12 mouse cellular contexts compared by ENCODE assay signal in the genomic region with DNA sequence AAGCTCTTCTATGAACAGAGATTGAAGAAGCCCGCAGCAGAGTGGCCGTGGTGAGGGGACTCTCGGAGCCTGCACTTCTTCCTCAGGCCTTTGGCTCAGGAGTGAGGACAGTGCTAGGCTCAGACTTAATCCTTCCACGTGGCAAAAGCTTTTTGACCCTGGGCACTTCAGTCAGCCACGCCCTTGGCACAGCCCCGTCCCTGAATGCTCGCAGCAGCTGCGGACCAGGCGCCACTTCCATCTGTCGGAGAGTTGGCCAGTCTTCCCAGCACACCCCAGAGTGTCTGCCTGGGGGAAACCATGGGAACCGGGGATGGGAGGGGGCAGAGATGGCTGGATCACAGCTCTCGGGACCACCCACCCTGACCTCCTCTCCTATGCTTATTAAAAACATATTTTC. TPM values are rescaled to one million over a fixed set of nuclear protein-coding genes. Genes with fewer than 3 reads are reported as not detected.
DNase-seq lines count a peak whose midpoint lies in the region; TF ChIP-seq lines count a peak whose summit lies in the region.
"Had no signal": no experiment of that assay in that cellular context is flagged by ENCODE, and none has a peak within 500 bp of the region (broad histone marks: within the 10 kb centered on the region; RNA-seq: fewer than 3 reads in every experiment).

No protein-coding gene starts in this region.

- TF ChIP-seq CTCF in gastrocnemius, adult 2 months (IDR thresholded peaks at IDR 0.05), result no peak

- no peaks in the 10 kb centered on the region for H3K27me3 ChIP-seq in limb, embryonic 10.5 days (ENCODE audit: low read depth, poor library complexity, severe bottlenecking)
- H3K27me3 ChIP-seq: Patski had no signal

- H3K4me3 ChIP-seq in gastrocnemius, adult 2 months, result no peak overlapping the region
- peak overlapping the region; percentile 18 for H3K4me3 ChIP-seq in limb, embryonic 10.5 days

- WGBS in limb, embryonic 10.5 days, result 35% methylated on average over 12 of the region's 12 CpGs

- no peaks in the 10 kb centered on the region for H3K9me3 ChIP-seq in limb, embryonic 10.5 days (replicated peaks)

- intact Hi-C loops in gastrocnemius, adult 2 months (cut with DNase I), result loop anchor here (5.0 kb wide), 1 partner anchor 35 kb away; the partner anchor contains the start of gene Fzd2

- peak; percentile 32 to 62 for DNase-seq in layer of hippocampus, postnatal 14 days (ENCODE audit: low spot score in 2 of 2)
- no peak for DNase-seq in layer of hippocampus, postnatal 25 days (ENCODE audit: extremely low spot score in 1 of 2, low spot score in 1 of 2)
- DNase-seq in gastrocnemius, adult 2 months, result peak; percentile 71
- DNase-seq in limb, embryonic 10.5 days (ENCODE audit: low spot score), result peak; percentile 69
- DNase-seq in retina, postnatal 1 day, result peak; percentile 79
- no peak for DNase-seq in spleen, adult 12 weeks (ENCODE audit: low spot score)
- no peak for DNase-seq in thymus, postnatal 0 days (ENCODE audit: low spot score)
- DNase-seq: cerebellum, adult 11-12 months; kidney, postnatal 14 days; thymus, adult 2 months had no signal

- H3K4me1 ChIP-seq in limb, embryonic 10.5 days, result peaks cover 53% of the 10 kb centered on the region

- H3K36me3 ChIP-seq in limb, embryonic 10.5 days, result no peaks in the 10 kb centered on the region

- no peak overlapping the region for H3K27ac ChIP-seq in gastrocnemius, adult 2 months
- peak overlapping the region; percentile 80 for H3K27ac ChIP-seq in limb, embryonic 10.5 days
- H3K27ac ChIP-seq: macrophage had no signal

RNA-seq across cellular contexts. Expression of gene Meioc, which starts 26.6 kb away (rescaled TPM):
- not detected for total RNA-seq in layer of hippocampus, postnatal 14 days (2021)
- total RNA-seq in layer of hippocampus, postnatal 25 days (2021), result not detected
- total RNA-seq in gastrocnemius, adult 2 months (2021), result not detected
- 0.14 and 0.55 TPM in 2 replicates for polyA plus RNA-seq in limb, embryonic 10.5 days (2016; fragmentation: Nextera tagmentation; extraction: Ambion mirVana)
- polyA plus RNA-seq in thymus, postnatal 0 days (2015; fragmentation: Nextera tagmentation; extraction: Ambion mirVana), result 0.05 TPM in 1 of 2 replicates, not detected in the other
- polyA plus RNA-seq: macrophage; thymus, adult 2 months had no signal

RNA-seq across cellular contexts. Expression of gene Fzd2, which starts 32.7 kb away (rescaled TPM):
- 1 to 10 TPM; 8.5 to 9.4 TPM for total RNA-seq in layer of hippocampus, postnatal 14 days (2021)
- total RNA-seq in layer of hippocampus, postnatal 25 days (2021), result 1 to 10 TPM; 6.6 to 9.9 TPM
- 1 to 10 TPM; 1.2 to 2.1 TPM for total RNA-seq in gastrocnemius, adult 2 months (2021)
- polyA plus RNA-seq in limb, embryonic 10.5 days (2016; fragmentation: Nextera tagmentation; extraction: Ambion mirVana), result 54.8 and 59.8 TPM in 2 replicates
- 3.9 and 4.3 TPM in 2 replicates for polyA plus RNA-seq in thymus, postnatal 0 days (2015; fragmentation: Nextera tagmentation; extraction: Ambion mirVana)
- polyA plus RNA-seq: macrophage had no signal

RNA-seq across cellular contexts. Expression of gene Gm11627, which starts 57.6 kb away (rescaled TPM):
- total RNA-seq in layer of hippocampus, postnatal 14 days (2021), result 1 to 10 TPM; 6.4 to 6.9 TPM
- 1 to 10 TPM; 3.1 to 3.7 TPM for total RNA-seq in layer of hippocampus, postnatal 25 days (2021)
- total RNA-seq in gastrocnemius, adult 2 months (2021), result not detected
- 2.5 and 3.3 TPM in 2 replicates for polyA plus RNA-seq in limb, embryonic 10.5 days (2016; fragmentation: Nextera tagmentation; extraction: Ambion mirVana)
- 0.52 and 1.2 TPM in 2 replicates for polyA plus RNA-seq in thymus, postnatal 0 days (2015; fragmentation: Nextera tagmentation; extraction: Ambion mirVana)
- polyA plus RNA-seq: macrophage, Patski had no signal

Comparison
In these comparisons a context has a peak if more than half of its experiments do, and no peak if none do; other contexts are left out.
1. DNase-seq: peak in layer of hippocampus, postnatal 14 days (2 of 2), gastrocnemius, adult 2 months (single experiment), limb, embryonic 10.5 days (single experiment) and retina, postnatal 1 day (single experiment); none in layer of hippocampus, postnatal 25 days (0 of 2), spleen, adult 12 weeks (single experiment) and thymus, postnatal 0 days (single experiment).